Mouse (Mus musculus): ENCODE measurements around the gene Map6d1. TPM values are rescaled to one million over a fixed set of nuclear protein-coding genes. Genes with fewer than 3 reads are reported as not detected.

Map6d1 gene
- total RNA-seq, 1 experiment from 2014 or later, result not detected

DNA sequence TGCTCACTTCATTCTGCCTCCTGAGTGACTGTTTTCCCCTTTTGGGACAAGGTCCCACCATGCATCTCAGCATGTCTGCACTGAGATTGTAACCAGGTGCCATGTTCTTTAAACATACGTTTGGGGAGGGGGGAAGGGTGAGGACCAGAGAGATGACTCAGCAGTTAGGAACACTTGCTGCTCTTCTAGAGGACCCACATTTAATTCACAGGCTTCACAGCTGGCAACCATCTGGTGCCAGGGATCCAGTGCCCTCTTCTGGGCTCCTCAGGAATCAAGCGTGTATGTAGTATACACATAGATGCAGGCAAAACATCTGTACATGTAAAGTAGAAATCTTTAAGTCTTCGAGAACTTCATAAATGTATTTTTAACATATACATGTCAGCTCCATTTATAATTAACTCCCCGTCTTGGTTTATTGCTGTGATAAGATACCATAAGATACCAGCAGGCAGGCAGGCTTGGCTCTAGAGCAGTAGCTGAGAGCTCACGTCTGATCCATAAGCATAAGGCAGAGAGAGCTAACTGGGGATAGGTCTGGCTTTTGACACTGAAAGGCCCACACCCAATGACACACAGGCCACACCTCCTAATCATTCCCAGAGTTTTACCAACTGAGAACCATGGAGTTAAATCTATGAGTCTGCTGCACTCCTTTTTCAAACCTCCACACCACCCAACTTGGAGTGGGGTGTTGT lies 41.5 kb downstream of the Map6d1 start:
- ATAC-seq (replicated peaks in 1 of 2; ENCODE audit: insufficient read depth in 1 of 2, low FRiP score in 2 of 2, low TSS enrichment in 1 of 2, low read depth in 1 of 2, poor library complexity in 2 of 2, severe bottlenecking in 2 of 2), result no peak

DNA sequence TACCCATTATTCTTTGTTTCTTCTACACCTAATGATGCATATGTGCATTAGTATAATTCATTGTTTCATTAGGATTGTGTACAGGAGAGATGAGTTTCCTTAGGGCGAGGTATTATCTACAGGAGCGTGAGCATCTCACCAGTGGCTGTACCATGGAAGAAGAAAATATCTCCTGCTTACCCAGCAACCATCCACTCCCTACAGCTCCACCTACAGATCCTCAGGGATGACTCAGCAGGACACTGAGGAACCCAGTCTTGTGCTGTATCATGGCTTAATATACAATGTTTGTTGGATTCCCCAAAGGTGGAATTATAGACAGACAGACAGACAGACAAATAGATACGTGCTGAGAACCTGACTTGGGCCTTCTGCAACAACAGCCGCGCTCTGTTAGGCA lies 44.2 kb downstream of the Map6d1 start:
- no peak for ATAC-seq (replicated peaks in 1 of 2; ENCODE audit: insufficient read depth in 1 of 2, low FRiP score in 2 of 2, low TSS enrichment in 1 of 2, low read depth in 1 of 2, poor library complexity in 2 of 2, severe bottlenecking in 2 of 2)

DNA sequence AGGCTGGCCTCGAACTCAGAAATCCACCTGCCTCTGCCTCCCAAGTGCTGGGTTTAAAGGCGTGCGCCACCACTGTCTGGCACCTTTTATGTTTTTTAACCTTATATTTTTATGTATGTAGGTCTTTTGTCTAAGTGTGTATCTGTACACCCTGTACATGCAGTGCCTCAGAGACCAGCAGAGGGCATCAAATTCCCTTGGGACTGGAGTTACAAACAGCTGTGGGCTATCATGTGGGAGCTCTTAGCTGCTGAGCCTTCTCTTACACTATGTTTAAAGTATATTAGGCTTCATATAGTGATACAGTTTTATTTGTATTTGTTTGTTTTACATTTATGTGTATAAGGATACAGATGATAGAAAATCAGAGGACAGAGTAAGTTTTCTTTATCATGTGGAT lies 45.6 kb downstream of the Map6d1 start:
- ATAC-seq (replicated peaks in 1 of 2; ENCODE audit: insufficient read depth in 1 of 2, low FRiP score in 2 of 2, low TSS enrichment in 1 of 2, low read depth in 1 of 2, poor library complexity in 2 of 2, severe bottlenecking in 2 of 2), result no peak

DNA sequence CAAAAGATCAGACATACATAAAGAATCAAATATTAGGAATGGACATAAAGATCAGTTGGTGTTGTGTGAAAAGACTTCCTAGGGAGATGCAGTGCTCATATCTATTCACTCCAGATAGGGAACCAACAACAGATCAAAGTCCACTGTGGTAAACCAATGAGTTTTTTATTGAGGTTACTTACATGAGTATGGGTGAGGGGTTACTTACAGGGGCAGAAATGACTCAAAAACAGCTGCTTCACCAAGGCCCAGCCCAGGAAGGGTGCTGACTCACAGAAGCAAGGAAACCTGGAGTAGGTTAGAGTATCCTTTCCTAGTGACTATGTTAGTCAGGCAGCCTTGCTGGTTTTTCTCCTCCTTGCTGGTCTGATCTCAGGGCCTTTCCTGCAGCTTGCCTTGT lies 49.1 kb downstream of the Map6d1 start:
- peak; percentile 44 to 74; a peak in 3 of 4 replicates for ATAC-seq (replicated peaks in 1 of 2; ENCODE audit: insufficient read depth in 1 of 2, low FRiP score in 2 of 2, low TSS enrichment in 1 of 2, low read depth in 1 of 2, poor library complexity in 2 of 2, severe bottlenecking in 2 of 2)

DNA sequence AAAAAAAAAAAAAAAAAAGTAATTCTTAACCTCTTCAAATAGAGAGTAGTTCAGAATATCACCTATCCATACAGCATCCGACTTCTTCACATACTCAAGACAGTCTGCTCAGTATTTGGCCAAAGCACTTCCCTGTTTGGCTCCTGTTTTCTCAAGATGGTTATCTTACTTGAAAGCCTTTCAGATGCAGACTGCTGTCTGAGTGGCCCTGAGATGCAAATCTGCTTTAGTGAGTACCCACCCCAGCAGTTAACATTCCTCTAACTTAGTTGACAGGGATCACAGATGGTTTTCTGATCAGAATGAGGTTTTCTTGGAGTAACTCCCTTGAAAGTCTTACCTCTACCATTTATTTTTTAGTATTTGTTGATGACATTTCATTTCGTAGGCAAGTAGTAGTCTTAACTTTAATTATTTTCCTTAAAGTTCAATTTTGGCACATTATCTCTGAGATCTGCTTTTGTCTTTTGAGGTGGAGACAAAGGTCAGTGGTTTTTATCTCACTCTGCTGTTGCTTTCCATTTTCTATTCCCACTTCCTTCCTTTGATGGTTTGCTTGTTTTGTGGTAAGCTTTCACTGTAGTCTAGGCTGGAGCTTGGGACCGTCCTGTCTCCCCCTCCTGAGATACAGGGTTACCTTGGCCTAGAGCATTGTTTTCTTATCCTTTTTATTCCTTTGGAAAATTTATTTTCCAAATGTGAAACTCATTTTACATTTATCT lies 49.8 kb downstream of the Map6d1 start:
- peak in 1 of 2 experiments; percentile 32; a peak in 1 of 4 replicates for ATAC-seq (replicated peaks in 1 of 2; ENCODE audit: insufficient read depth in 1 of 2, low FRiP score in 2 of 2, low TSS enrichment in 1 of 2, low read depth in 1 of 2, poor library complexity in 2 of 2, severe bottlenecking in 2 of 2)

DNA sequence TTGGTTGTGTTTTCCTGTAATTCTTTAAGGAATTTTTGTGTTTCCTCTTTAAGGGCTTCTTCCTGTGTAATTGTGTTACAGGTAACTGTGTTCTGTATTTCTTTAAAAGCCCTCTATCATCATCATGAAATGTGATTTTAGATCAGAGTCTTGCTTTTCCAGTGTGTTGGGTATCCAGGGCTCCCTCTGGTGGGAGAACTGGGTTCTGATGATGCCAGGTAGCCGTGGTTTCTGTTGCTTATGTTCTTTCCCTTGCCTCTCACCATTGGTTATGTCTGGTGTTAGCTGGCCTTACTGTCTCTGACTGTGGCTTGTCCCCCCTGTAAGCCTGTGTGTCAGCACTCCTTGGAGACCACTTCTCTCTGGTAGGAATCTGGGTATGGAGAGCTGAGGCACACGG lies 55.8 kb downstream of the Map6d1 start:
- no peak for ATAC-seq (replicated peaks in 1 of 2; ENCODE audit: insufficient read depth in 1 of 2, low FRiP score in 2 of 2, low TSS enrichment in 1 of 2, low read depth in 1 of 2, poor library complexity in 2 of 2, severe bottlenecking in 2 of 2)

Other genes starting within 250 kb of the Map6d1 start
- 127 and 182 TPM in 2 replicates for gene Klhl24, start 143.8 kb downstream of the Map6d1 start, total RNA-seq (2017)
- gene Yeats2, start 100.3 kb downstream of the Map6d1 start, total RNA-seq (2017), result 26.5 and 30.3 TPM in 2 replicates
- 78.4 and 234 TPM in 2 replicates for gene Parl, start 61.0 kb upstream of the Map6d1 start, total RNA-seq (2017)
- gene Cyp2ab1, start 84.0 kb upstream of the Map6d1 start, total RNA-seq (2017), result 0.13 and 2.3 TPM in 2 replicates
- gene Abcc5, start 185.0 kb upstream of the Map6d1 start, total RNA-seq (2017), result 27.7 and 34.8 TPM in 2 replicates

All from hematopoietic stem cell, adult 5-6 weeks (primary cell).